Mouse (Mus musculus) heart, embryonic 15.5 days (tissue): ENCODE data around the gene Psme4. TPM values are rescaled to one million over a fixed set of nuclear protein-coding genes. Genes with fewer than 3 reads are reported as not detected.
A peak's percentile ranks its signal among the peaks of the same experiment; 100 is the strongest.
"Not testable (repeated sequence)": the region's sequence is repeated elsewhere in the genome, so short reads cannot be mapped to it uniquely, and the experiment has no call there.

ENCODE experiments used
- ATAC-seq: fragments of 200-750 bp; cut with Nextera tagmentation; replicated peaks from 2 replicates; pipeline ENCODE4 v1.8.0; 2017; ENCODE audit warnings: low read depth, moderate TSS enrichment; ENCODE audit not compliant: insufficient number of reproducible peaks, insufficient read depth, low FRiP score
- H3K27ac ChIP-seq: fragments of 300-500 bp; sonication (generic); 2 replicates; pipeline ENCODE4 v1.5.1; 2015; ENCODE audit warnings: mild to moderate bottlenecking, inconsistent platforms
- H3K27me3 ChIP-seq: fragments of 300-500 bp; sonication (generic); 2 replicates; pipeline ENCODE4 v1.6.1; 2015; ENCODE audit warnings: inconsistent platforms
- H3K36me3 ChIP-seq: fragments of 300-500 bp; sonication (generic); 2 replicates; pipeline ENCODE4 v1.6.1; 2015; ENCODE audit warnings: mild to moderate bottlenecking, inconsistent platforms
- H3K4me1 ChIP-seq: fragments of 300-500 bp; sonication (generic); replicated peaks from 2 replicates; pipeline ENCODE4 v1.6.1; 2015; ENCODE audit warnings: inconsistent platforms
- H3K4me2 ChIP-seq: fragments of 300-500 bp; sonication (generic); 2 replicates; pipeline ENCODE4 v1.6.1; 2015; ENCODE audit warnings: inconsistent platforms, mild to moderate bottlenecking, moderate library complexity
- H3K4me3 ChIP-seq: fragments of 300-500 bp; sonication (generic); 2 replicates; pipeline ENCODE4 v1.5.1; 2015; ENCODE audit warnings: mild to moderate bottlenecking, inconsistent platforms
- H3K9ac ChIP-seq: fragments of 300-500 bp; sonication (generic); 2 replicates; pipeline ENCODE4 v1.6.1; 2015; ENCODE audit warnings: mild to moderate bottlenecking, inconsistent platforms
- H3K9me3 ChIP-seq: fragments of 300-500 bp; sonication (generic); replicated peaks from 2 replicates; pipeline ENCODE4 v1.6.1; 2016; ENCODE audit warnings: inconsistent platforms
- WGBS: fragments of 180-500 bp; shearing (Covaris S2); methylation state at CpG from one replicate; pipeline ENCODE4 v1.1.7; 2015; ENCODE audit warnings: mixed read lengths; 5-methylcytosine and 5-hydroxymethylcytosine counted together
- polyA plus RNA-seq: library from polyadenylated mRNA; unstranded; fragments of >200 nt; fragmentation: Nextera tagmentation; extraction: Ambion mirVana; gene quantifications from 2 replicates; pipeline ENCODE4 v1.2.1, GENCODE M21; 2015

Psme4 gene
- polyA plus RNA-seq = 10.1 and 11.5 TPM in 2 replicates

- WGBS = under 1% methylated on average over 43 of the region's 43 CpGs
- Histone ChIP-seq H3K36me3 (no peaks in the 10 kb centered on the region), H3K4me2 (peak within 1 kb of the TSS; percentile 72), H3K4me1 (peaks cover 9% of the 10 kb centered on the region), H3K27me3 (no peaks in the 10 kb centered on the region), H3K9me3 (no peaks in the 10 kb centered on the region), H3K9ac (peak within 1 kb of the TSS; percentile 94), H3K27ac (peak within 1 kb of the TSS; percentile 93), H3K4me3 (peak within 1 kb of the TSS; percentile 86)
- peak; percentile 95 for ATAC-seq
These were observed at the start of gene Psme4 for GRCm38 (mm10) chr11:30771267-30771903. Gene Psme4 (plus strand): TSS chr11:30771726.

- no peak overlapping the region for H3K9ac ChIP-seq
- H3K36me3 ChIP-seq = no peaks in the 10 kb centered on the region
- no peak overlapping the region for H3K27ac ChIP-seq
- H3K27me3 ChIP-seq = no peaks in the 10 kb centered on the region
- no peaks in the 10 kb centered on the region for H3K9me3 ChIP-seq
- H3K4me1 ChIP-seq = peaks cover 3% of the 10 kb centered on the region; the same call in 1 of the 2 replicates
- no peak overlapping the region for H3K4me3 ChIP-seq
- 54% methylated on average over 5 of the region's 5 CpGs for whole genome bisulfite sequencing
- no peak for ATAC-seq
- H3K4me2 ChIP-seq = no peak overlapping the region
These were observed 48.1 kb upstream of the Psme4 start for GRCm38 (mm10) chr11:30723438-30723837.

DNA sequence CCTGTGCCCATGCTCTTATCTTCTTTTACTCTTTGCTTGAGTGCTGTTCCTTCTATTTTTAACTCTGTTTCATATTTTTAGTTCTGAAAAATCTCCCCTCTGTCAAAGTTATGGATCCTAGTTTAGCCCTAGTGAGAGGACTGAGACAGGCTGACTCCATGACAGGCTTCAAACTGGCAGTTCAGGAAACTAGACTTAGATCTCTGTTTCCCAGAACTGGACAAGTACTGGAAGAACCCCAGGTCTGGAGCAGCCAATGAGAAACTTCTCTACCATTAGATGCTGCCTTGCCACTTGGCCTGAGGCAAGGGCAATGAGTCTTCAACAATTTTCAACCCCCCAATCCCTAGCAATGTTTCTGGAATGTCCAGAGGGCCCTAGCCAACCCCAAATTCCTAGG, 40.8 kb upstream of the Psme4 start:
- no peak overlapping the region for H3K4me3 ChIP-seq
- H3K4me2 ChIP-seq = no peak overlapping the region
- no peak for ATAC-seq
- no peaks in the 10 kb centered on the region for H3K27me3 ChIP-seq
- no peak overlapping the region for H3K27ac ChIP-seq
- no peaks in the 10 kb centered on the region for H3K9me3 ChIP-seq
- no peak overlapping the region for H3K9ac ChIP-seq
- H3K36me3 ChIP-seq = no peaks in the 10 kb centered on the region
- H3K4me1 ChIP-seq = no peaks in the 10 kb centered on the region

- H3K27ac ChIP-seq = no peak overlapping the region
- H3K4me2 ChIP-seq = no peak overlapping the region
- H3K36me3 ChIP-seq = no peaks in the 10 kb centered on the region
- H3K9ac ChIP-seq = no peak overlapping the region
- H3K9me3 ChIP-seq = no peaks in the 10 kb centered on the region
- no peak for ATAC-seq
- no peaks in the 10 kb centered on the region for H3K4me1 ChIP-seq
- no peaks in the 10 kb centered on the region for H3K27me3 ChIP-seq
- H3K4me3 ChIP-seq = no peak overlapping the region
These were observed 38.1 kb upstream of the Psme4 start for GRCm38 (mm10) chr11:30733376-30733775.

GRCm38 (mm10) chr11:30743991-30744390, 27.5 kb upstream of the Psme4 start:
- no peaks in the 10 kb centered on the region for H3K9me3 ChIP-seq
- H3K36me3 ChIP-seq = no peaks in the 10 kb centered on the region
- H3K4me3 ChIP-seq = no peak overlapping the region
- no peak overlapping the region for H3K4me2 ChIP-seq
- no peaks in the 10 kb centered on the region for H3K27me3 ChIP-seq
- H3K9ac ChIP-seq = no peak overlapping the region
- H3K4me1 ChIP-seq = no peaks in the 10 kb centered on the region
- no peak overlapping the region for H3K27ac ChIP-seq
- no peak for ATAC-seq

DNA sequence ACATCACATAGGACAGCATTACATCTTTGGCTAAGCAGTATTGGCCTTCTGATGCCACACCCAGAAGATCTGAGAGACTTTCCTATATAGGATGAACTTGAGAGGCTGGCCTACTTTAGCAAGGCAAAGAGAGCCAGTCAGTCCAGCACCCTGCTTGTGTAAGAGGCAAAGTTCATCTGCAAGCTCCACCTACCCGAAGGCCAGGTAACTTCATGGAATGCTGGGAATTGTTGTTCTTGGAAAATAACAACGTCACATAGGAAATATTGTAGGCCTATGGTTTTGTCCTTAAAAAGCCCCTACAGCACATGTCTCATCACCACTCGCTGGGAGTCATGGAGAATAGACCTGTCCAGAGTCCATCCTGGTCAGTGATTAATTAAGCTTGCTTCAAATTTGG, 22.6 kb upstream of the Psme4 start:
- no peak for ATAC-seq
- H3K36me3 ChIP-seq = no peaks in the 10 kb centered on the region
- H3K27ac ChIP-seq = no peak overlapping the region
- H3K4me2 ChIP-seq = no peak overlapping the region
- WGBS = 80% methylated on average over 3 of the region's 3 CpGs
- 0 out of 2 replicates have a peak, but pooled peaks cover 4% of the 10 kb centered on the region for H3K27me3 ChIP-seq
- no peak overlapping the region for H3K9ac ChIP-seq
- no peak overlapping the region for H3K4me3 ChIP-seq
- no peaks in the 10 kb centered on the region for H3K9me3 ChIP-seq
- 0 out of 2 replicates have a peak, but pooled peaks cover 2% of the 10 kb centered on the region for H3K4me1 ChIP-seq

DNA sequence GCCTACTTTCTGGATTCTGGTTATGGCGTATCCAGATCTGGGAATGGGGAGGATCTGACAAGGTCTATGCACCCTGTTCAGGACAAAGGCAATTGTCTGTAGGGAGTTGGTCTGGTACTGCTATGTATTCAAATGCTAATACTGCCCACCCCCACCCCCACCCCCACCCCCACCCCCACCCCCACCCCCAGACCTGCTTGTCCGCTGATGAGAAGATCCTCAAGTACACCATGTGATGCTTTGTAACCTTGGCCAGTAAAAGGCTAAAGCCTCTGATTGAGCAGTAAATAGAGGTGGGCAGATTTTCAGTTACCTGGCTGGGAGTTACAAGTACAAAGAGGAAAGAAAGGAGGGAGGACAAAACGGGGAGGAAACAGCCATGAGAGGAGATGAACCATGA, 21.9 kb upstream of the Psme4 start:
- Histone ChIP-seq H3K4me1 (0 out of 2 replicates have a peak, but pooled peaks cover 2% of the 10 kb centered on the region), H3K9ac (no peak overlapping the region), H3K4me3 (no peak overlapping the region), H3K27me3 (0 out of 2 replicates have a peak, but pooled peaks cover 4% of the 10 kb centered on the region), H3K36me3 (no peaks in the 10 kb centered on the region), H3K27ac (no peak overlapping the region), H3K4me2 (no peak overlapping the region), H3K9me3 (no peaks in the 10 kb centered on the region)
- 62% methylated on average over 3 of the region's 3 CpGs for WGBS
- no peak for ATAC-seq

DNA sequence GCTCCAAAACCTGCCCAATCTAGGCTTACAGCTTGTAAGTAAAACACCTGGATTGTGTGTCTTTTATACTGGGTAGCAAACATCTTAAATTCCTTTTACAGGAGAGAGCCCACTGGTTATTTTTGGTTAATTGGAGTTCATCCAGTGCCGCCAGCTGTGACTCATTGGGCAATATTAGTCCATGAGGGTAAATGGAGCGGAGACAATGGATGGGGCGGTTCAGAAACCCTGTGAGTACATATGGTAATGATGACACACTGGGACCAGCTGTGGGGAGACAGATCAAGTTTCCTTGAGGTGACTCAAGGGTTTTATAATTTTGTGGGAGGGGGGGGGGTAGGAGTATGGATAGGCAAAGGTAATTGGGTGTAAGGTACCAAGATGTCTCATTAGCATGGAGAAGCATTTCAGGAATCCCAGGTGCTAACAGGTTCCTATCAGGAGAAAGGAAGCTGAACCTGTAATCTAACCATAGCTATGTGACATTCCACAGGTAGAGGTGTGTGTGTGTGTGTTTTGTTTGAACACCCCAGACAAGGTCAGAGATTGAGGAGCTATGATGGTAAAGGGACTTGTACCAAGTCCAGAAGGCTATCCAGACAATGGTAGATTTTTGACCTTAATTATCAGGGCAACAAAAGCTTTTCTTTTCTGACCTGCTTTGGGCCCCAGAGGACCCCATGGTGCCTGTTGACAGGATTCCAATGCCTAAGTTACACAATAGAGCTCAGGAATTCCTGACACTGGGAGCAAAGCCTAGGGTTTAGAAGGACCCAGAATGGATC, 21.3 kb upstream of the Psme4 start:
- WGBS = 74% methylated on average over 3 of the region's 3 CpGs
- ATAC-seq = no peak

DNA sequence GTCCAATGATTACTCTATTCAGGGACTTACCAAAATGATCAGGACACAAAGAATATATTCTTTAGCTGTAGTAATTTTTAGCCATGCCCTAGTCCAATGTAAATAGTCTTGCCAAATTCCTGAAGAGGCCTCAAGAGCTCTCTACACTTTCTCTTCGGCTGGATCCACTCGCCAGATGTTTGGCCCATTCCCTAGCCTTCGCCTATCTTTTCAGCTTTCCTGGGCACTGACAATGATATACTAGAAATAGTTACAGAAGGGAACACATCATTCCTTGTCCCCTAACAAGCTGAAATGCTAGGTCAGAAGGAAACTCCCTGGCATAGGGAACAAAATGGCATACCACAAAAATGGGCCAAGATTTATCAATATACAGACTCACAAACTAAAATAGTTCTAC, 18.6 kb upstream of the Psme4 start:
- no peak for ATAC-seq
- H3K9ac ChIP-seq = no peak overlapping the region
- H3K4me1 ChIP-seq = peaks cover 4% of the 10 kb centered on the region; the same call in 1 of the 2 replicates
- no peak overlapping the region for H3K4me3 ChIP-seq
- WGBS = 47% methylated on average over 3 of the region's 3 CpGs
- no peak overlapping the region for H3K27ac ChIP-seq
- no peak overlapping the region for H3K4me2 ChIP-seq
- H3K27me3 ChIP-seq = peaks cover 12% of the 10 kb centered on the region; the same call in 1 of the 2 replicates
- H3K9me3 ChIP-seq = no peaks in the 10 kb centered on the region
- H3K36me3 ChIP-seq = no peaks in the 10 kb centered on the region

More for the DNA sequence above, 21.3 kb upstream of the Psme4 start:
- H3K4me3 ChIP-seq = no peak overlapping the region
- H3K9ac ChIP-seq = no peak overlapping the region
- no peaks in the 10 kb centered on the region for H3K9me3 ChIP-seq
- 0 out of 2 replicates have a peak, but pooled peaks cover 4% of the 10 kb centered on the region for H3K27me3 ChIP-seq
- no peak overlapping the region for H3K4me2 ChIP-seq
- no peaks in the 10 kb centered on the region for H3K36me3 ChIP-seq
- peaks cover 3% of the 10 kb centered on the region; the same call in 1 of the 2 replicates for H3K4me1 ChIP-seq
- H3K27ac ChIP-seq = no peak overlapping the region

- H3K36me3 ChIP-seq, ATAC-seq, H3K4me1 ChIP-seq, H3K9me3 ChIP-seq: not testable (repeated sequence)
- Histone ChIP-seq H3K4me3 (peak overlapping the region; percentile 65), H3K4me2 (peak overlapping the region; percentile 97), H3K27me3 (peaks cover 12% of the 10 kb centered on the region; the same call in 1 of the 2 replicates), H3K9ac (peak overlapping the region; percentile 71), H3K27ac (peak overlapping the region; percentile 37; the same call in 1 of the 2 replicates)
- 67% methylated on average over 4 of the region's 4 CpGs for WGBS
These were observed 17.1 kb upstream of the Psme4 start for GRCm38 (mm10) chr11:30754486-30754854.

GRCm38 (mm10) chr11:30754855-30755530, 16.5 kb upstream of the Psme4 start:
- H3K4me2 ChIP-seq = peak overlapping the region; percentile 97
- peaks cover 4% of the 10 kb centered on the region; the same call in 1 of the 2 replicates for H3K4me1 ChIP-seq
- peak overlapping the region; percentile 65 for H3K4me3 ChIP-seq
- peak; percentile 82 for ATAC-seq
- no peaks in the 10 kb centered on the region for H3K9me3 ChIP-seq
- peak overlapping the region; percentile 37; the same call in 1 of the 2 replicates for H3K27ac ChIP-seq
- peaks cover 12% of the 10 kb centered on the region; the same call in 1 of the 2 replicates for H3K27me3 ChIP-seq
- peak overlapping the region; percentile 71 for H3K9ac ChIP-seq
- WGBS = 1% methylated on average over 53 of the region's 66 CpGs
- H3K36me3 ChIP-seq = no peaks in the 10 kb centered on the region
